Mouse (Mus musculus): Measurements from ENCODE around the gene Ros1. TPM values are rescaled to one million over a fixed set of nuclear protein-coding genes. Genes with fewer than 3 reads are reported as not detected.

Gene Ros1
- total and polyA plus RNA-seq, 3 experiments = not detected

DNA sequence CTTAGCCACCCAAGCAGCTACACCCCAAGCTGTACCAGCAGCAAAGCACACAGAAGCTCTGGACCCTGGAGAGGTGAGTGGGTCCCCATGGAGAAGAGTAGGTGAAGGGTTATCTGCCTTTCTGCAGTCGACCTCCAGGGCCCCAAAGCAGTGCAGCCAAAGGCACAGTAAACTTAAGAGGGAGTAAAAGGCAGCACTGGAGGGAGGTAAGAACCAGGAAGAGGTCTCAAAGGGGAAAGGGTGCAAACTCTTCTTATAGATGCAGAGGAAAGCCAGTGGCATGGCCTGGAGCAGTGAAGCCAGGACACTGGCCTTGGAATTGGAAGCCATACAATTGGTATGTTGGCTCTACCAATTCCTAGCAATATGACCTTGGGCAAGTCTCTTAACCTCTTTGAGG, 169.8 kb downstream of the Ros1 start:
- Histone ChIP-seq H3K4me2 (ENCODE audit: insufficient read depth, low read depth, poor library complexity, severe bottlenecking) (no peak overlapping the region), H3K9ac (ENCODE audit: insufficient read depth, low read depth) (no peak overlapping the region), H3K9me3 (replicated peaks; ENCODE audit: low read length) (peaks cover 9% of the 10 kb centered on the region), H3K4me3 (replicated peaks in 1 of 3; ENCODE audit: low read depth in 2 of 3, low read length in 2 of 3, poor library complexity in 1 of 3) (no peak overlapping the region), H3K4me1 (ENCODE audit: control insufficient read depth in 1 of 2, insufficient read depth in 2 of 2) (no peaks in the 10 kb centered on the region), H3K27ac (ENCODE audit: insufficient read depth, low read depth) (no peak overlapping the region), H3K27me3 (replicated peaks) (no peaks in the 10 kb centered on the region), H3K36me3 (replicated peaks in 1 of 2; ENCODE audit: control insufficient read depth in 1 of 2, insufficient read depth in 1 of 2, low read length in 1 of 2) (no peaks in the 10 kb centered on the region), H3K79me2 (replicated peaks; ENCODE audit: control insufficient read depth, extremely low read depth, insufficient read depth, poor library complexity, severe bottlenecking) (no peaks in the 10 kb centered on the region)
- in situ Hi-C loops (cut with MboI; ENCODE audit: low pct_ligation_motif_present, low pct_unique_long_range_greater_than_20kb, low sequenced_read_pairs) (no loop called here), dilution Hi-C loops (cut with MboI; ENCODE audit: extremely low pct_ligation_motif_present, extremely low pct_unique_long_range_greater_than_20kb, low sequenced_read_pairs) (no loop called here)
- DNase-seq (ENCODE audit: extremely low read depth) = no peak
- TF ChIP-seq SMC3 (IDR thresholded peaks at IDR 0.05; ENCODE audit: low read depth, low read length) (no peak), GABPA (IDR thresholded peaks at IDR 0.05; ENCODE audit: insufficient replicate concordance, low read depth, low read length) (no peak), ZNF384 (IDR thresholded peaks at IDR 0.05; ENCODE audit: low read depth, low read length) (no peak), ZKSCAN1 (IDR thresholded peaks at IDR 0.05; ENCODE audit: borderline replicate concordance, low read depth, low read length) (no peak), TBP (conservative IDR thresholded peaks at IDR 0.05; ENCODE audit: low read depth, low read length) (no peak), ZC3H11A (IDR thresholded peaks at IDR 0.05; ENCODE audit: low read depth, low read length) (no peak), EP300 (IDR thresholded peaks at IDR 0.05; ENCODE audit: low read length) (no peak), POLR2AphosphoS2 (IDR thresholded peaks at IDR 0.05; ENCODE audit: low read depth, low read length) (no peak), UBTF (IDR thresholded peaks at IDR 0.05; ENCODE audit: low read depth, low read length) (no peak), BHLHE40 (IDR thresholded peaks at IDR 0.05; ENCODE audit: low read depth, low read length) (no peak), IRF4 (IDR thresholded peaks at IDR 0.05; ENCODE audit: low read depth, low read length) (no peak), CHD2 (IDR thresholded peaks at IDR 0.05; ENCODE audit: low read length) (no peak), KAT2A (IDR thresholded peaks at IDR 0.05; ENCODE audit: insufficient replicate concordance, low read length) (no peak), MEF2A (IDR thresholded peaks at IDR 0.05; ENCODE audit: borderline replicate concordance, low read depth, low read length) (no peak), CHD1 (IDR thresholded peaks at IDR 0.05; ENCODE audit: low read depth, low read length) (no peak), USF2 (conservative IDR thresholded peaks at IDR 0.05; ENCODE audit: low read depth, low read length) (no peak), MYC (IDR thresholded peaks at IDR 0.05; ENCODE audit: low read depth, low read length) (no peak), JUND (conservative IDR thresholded peaks at IDR 0.05; ENCODE audit: low read depth, low read length) (no peak), E2F4 (IDR thresholded peaks at IDR 0.05; ENCODE audit: insufficient replicate concordance, low read depth, low read length) (no peak), POLR2A (IDR thresholded peaks at IDR 0.05; ENCODE audit: low read depth, low read length) (no peak)

DNA sequence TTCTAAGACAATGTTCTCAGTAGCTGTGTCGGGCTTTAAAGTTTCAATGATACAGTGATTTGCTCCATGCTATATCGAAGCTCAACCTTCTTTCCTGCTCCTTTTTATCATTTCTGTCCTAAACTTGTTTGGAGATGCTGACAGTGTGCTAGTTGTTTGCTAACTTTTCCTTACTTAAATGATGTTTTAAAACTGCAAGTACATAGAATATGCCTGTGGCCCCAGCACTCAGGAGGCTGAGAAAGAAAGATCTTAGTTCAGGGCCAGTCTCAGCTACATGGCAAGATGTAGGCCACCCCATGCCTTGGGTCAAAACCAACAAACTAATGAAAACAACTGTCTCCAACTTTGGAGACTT, 171.0 kb downstream of the Ros1 start:
- Histone ChIP-seq H3K27me3 (replicated peaks) (no peaks in the 10 kb centered on the region), H3K9ac (ENCODE audit: insufficient read depth, low read depth) (no peak overlapping the region), H3K36me3 (replicated peaks in 1 of 2; ENCODE audit: control insufficient read depth in 1 of 2, insufficient read depth in 1 of 2, low read length in 1 of 2) (no peaks in the 10 kb centered on the region), H3K79me2 (replicated peaks; ENCODE audit: control insufficient read depth, extremely low read depth, insufficient read depth, poor library complexity, severe bottlenecking) (no peaks in the 10 kb centered on the region), H3K27ac (ENCODE audit: insufficient read depth, low read depth) (no peak overlapping the region), H3K9me3 (replicated peaks; ENCODE audit: low read length) (peaks cover 9% of the 10 kb centered on the region), H3K4me1 (ENCODE audit: control insufficient read depth in 1 of 2, insufficient read depth in 2 of 2) (no peaks in the 10 kb centered on the region), H3K4me2 (ENCODE audit: insufficient read depth, low read depth, poor library complexity, severe bottlenecking) (no peak overlapping the region), H3K4me3 (replicated peaks in 1 of 3; ENCODE audit: low read depth in 2 of 3, low read length in 2 of 3, poor library complexity in 1 of 3) (no peak overlapping the region)
- dilution Hi-C loops (cut with MboI; ENCODE audit: extremely low pct_ligation_motif_present, extremely low pct_unique_long_range_greater_than_20kb, low sequenced_read_pairs) (no loop called here), in situ Hi-C loops (cut with MboI; ENCODE audit: low pct_ligation_motif_present, low pct_unique_long_range_greater_than_20kb, low sequenced_read_pairs) (no loop called here)
- DNase-seq (ENCODE audit: extremely low read depth) = no peak
- TF ChIP-seq RCOR1 (conservative IDR thresholded peaks at IDR 0.05; ENCODE audit: low read depth, low read length) (no peak), MAZ (IDR thresholded peaks at IDR 0.05; ENCODE audit: low read depth, low read length) (no peak), EP300 (IDR thresholded peaks at IDR 0.05; ENCODE audit: low read length) (no peak), ZC3H11A (IDR thresholded peaks at IDR 0.05; ENCODE audit: low read depth, low read length) (no peak), TCF12 (IDR thresholded peaks at IDR 0.05; ENCODE audit: low read depth, low read length) (no peak), CHD1 (IDR thresholded peaks at IDR 0.05; ENCODE audit: low read depth, low read length) (no peak), MXI1 (IDR thresholded peaks at IDR 0.05; ENCODE audit: low read depth, low read length) (no peak), USF1 (IDR thresholded peaks at IDR 0.05; ENCODE audit: low read depth, low read length) (no peak), HCFC1 (IDR thresholded peaks at IDR 0.05; ENCODE audit: low read depth, low read length) (no peak), PAX5 (IDR thresholded peaks at IDR 0.05; ENCODE audit: low read length) (no peak), NELFE (IDR thresholded peaks at IDR 0.05; ENCODE audit: low read depth, low read length) (no peak), JUND (conservative IDR thresholded peaks at IDR 0.05; ENCODE audit: low read depth, low read length) (no peak), ELF1 (IDR thresholded peaks at IDR 0.05; ENCODE audit: low read depth, low read length) (no peak), E2F4 (IDR thresholded peaks at IDR 0.05; ENCODE audit: insufficient replicate concordance, low read depth, low read length) (no peak), NRF1 (IDR thresholded peaks at IDR 0.05; ENCODE audit: low read depth, low read length) (no peak), USF2 (conservative IDR thresholded peaks at IDR 0.05; ENCODE audit: low read depth, low read length) (no peak), SMC3 (IDR thresholded peaks at IDR 0.05; ENCODE audit: low read depth, low read length) (no peak), POLR2AphosphoS2 (IDR thresholded peaks at IDR 0.05; ENCODE audit: low read depth, low read length) (no peak)

Measured in CH12.LX (cell line).